Mouse (Mus musculus): Measurements from ENCODE around the gene Dnmt1. TPM values are rescaled to one million over a fixed set of nuclear protein-coding genes. Genes with fewer than 3 reads are reported as not detected.

Gene Dnmt1
- polyA plus RNA-seq, 1 experiment from 2014 or later = 51.5 TPM

DNA sequence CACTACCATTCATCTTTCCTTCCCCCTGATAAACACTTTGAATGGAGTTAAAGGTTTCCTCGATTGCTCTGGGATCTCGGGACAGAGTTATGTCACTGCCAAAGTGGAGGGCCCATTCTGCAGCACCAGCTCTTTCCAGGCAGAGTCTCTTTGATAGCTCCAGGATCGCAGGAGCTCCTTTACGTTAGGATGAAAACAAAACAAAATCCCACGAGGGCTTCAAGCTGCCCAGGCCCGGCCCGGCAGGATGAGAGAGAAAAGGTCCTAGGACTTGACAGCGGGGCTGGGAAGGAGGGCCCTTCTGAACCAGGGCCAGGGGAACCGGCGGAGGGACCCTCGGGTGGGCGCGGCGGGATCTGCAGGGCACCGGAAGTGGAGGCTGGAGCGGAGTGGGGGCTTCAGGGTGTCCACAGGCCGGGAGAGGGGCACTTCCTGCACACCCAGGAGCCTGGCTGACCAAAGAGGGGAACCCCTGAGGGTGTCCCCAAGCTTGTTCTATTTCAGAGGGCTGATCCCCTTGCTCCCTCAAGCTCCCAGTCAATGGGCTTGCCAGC lies 7.6 kb downstream of the Dnmt1 start:
- WGBS = under 1% methylated on average over 17 of the region's 17 CpGs

DNA sequence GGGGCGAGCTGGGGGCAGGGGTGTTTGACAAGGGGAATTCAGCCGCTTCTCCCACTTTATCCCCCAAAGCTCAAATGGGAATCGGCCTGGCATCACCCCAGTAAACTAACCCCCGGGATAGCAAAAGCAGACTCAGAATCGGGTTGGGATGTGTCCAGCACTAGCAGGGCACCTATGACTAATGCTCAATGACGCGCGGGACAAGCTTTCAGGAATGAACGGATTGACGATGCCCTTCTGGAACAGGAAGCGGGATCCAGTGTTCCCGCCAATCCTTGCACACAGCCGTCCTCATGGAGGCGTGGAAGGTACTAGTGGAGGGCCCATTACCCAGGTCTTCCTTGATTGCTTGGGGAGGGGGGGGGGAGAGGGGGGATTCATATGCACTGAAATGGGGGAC lies 8.2 kb downstream of the Dnmt1 start:
- no peaks in the 10 kb centered on the region for H3K9me3 ChIP-seq (ENCODE audit: control insufficient read depth, low read length)
- H3K9ac ChIP-seq (replicated peaks; ENCODE audit: low read length) = peak overlapping the region; percentile 70
- DNase-seq (peak; percentile 6), ATAC-seq (ENCODE audit: low FRiP score, low TSS enrichment) (no peak)
- 0 out of 2 replicates have a peak, but pooled peaks cover 2% of the 10 kb centered on the region for H3K36me3 ChIP-seq (ENCODE audit: control insufficient read depth, insufficient read depth, low read length)
- H3K4me2 ChIP-seq (ENCODE audit: low read length) = peak overlapping the region; percentile 90
- no peaks in the 10 kb centered on the region for H3K27me3 ChIP-seq (ENCODE audit: control insufficient read depth, insufficient read depth, low read length)
- peak overlapping the region; percentile 80 for H3K4me3 ChIP-seq (replicated peaks; ENCODE audit: low read depth, low read length)
- peaks cover 11% of the 10 kb centered on the region for H3K4me1 ChIP-seq (ENCODE audit: control insufficient read depth, insufficient read depth, low read length)
- 19% methylated on average over 14 of the region's 14 CpGs for WGBS
- H3K27ac ChIP-seq (replicated peaks; ENCODE audit: low read depth, low read length) = peak overlapping the region; percentile 87; the same call in 1 of the 2 replicates

More for the DNA sequence above, 7.6 kb downstream of the Dnmt1 start:
- Histone ChIP-seq H3K4me1 (ENCODE audit: control insufficient read depth, insufficient read depth, low read length) (peaks cover 11% of the 10 kb centered on the region), H3K9ac (replicated peaks; ENCODE audit: low read length) (peak overlapping the region; percentile 70), H3K4me2 (ENCODE audit: low read length) (peak overlapping the region; percentile 90), H3K9me3 (ENCODE audit: control insufficient read depth, low read length) (no peaks in the 10 kb centered on the region), H3K4me3 (replicated peaks; ENCODE audit: low read depth, low read length) (peak overlapping the region; percentile 80), H3K36me3 (ENCODE audit: control insufficient read depth, insufficient read depth, low read length) (no peaks in the 10 kb centered on the region), H3K27me3 (ENCODE audit: control insufficient read depth, insufficient read depth, low read length) (no peaks in the 10 kb centered on the region), H3K27ac (replicated peaks; ENCODE audit: low read depth, low read length) (peak overlapping the region; percentile 87)
- no peak for DNase-seq
- peak; percentile 77 for ATAC-seq (ENCODE audit: low FRiP score, low TSS enrichment)

DNA sequence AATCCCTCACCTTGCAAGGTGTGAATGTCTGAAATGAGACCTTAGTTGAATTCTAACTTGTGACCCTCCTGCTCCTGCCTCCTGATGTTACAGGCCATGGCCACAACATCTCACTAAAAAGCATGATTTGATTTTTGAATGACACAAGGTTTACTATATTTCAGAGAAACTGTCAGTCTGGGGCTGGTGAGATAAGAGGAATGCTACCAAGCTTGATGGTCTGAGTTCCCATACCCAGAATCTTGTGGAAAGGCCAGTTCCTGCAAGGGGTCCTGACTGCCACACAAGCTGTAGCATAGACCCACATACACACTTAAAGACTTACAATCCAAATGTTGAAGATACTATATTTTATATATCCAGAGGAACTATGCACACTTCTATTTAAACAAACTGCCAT lies 9.3 kb downstream of the Dnmt1 start:
- Histone ChIP-seq H3K27me3 (ENCODE audit: control insufficient read depth, insufficient read depth, low read length) (no peaks in the 10 kb centered on the region), H3K4me3 (replicated peaks; ENCODE audit: low read depth, low read length) (no peak overlapping the region), H3K27ac (replicated peaks; ENCODE audit: low read depth, low read length) (no peak overlapping the region), H3K4me1 (ENCODE audit: control insufficient read depth, insufficient read depth, low read length) (peaks cover 11% of the 10 kb centered on the region), H3K9me3 (ENCODE audit: control insufficient read depth, low read length) (no peaks in the 10 kb centered on the region), H3K36me3 (ENCODE audit: control insufficient read depth, insufficient read depth, low read length) (0 out of 2 replicates have a peak, but pooled peaks cover 2% of the 10 kb centered on the region), H3K9ac (replicated peaks; ENCODE audit: low read length) (no peak overlapping the region), H3K4me2 (ENCODE audit: low read length) (peak overlapping the region; percentile 90; the same call in 1 of the 2 replicates)
- ATAC-seq (ENCODE audit: low FRiP score, low TSS enrichment) = no peak
- DNase-seq = no peak

DNA sequence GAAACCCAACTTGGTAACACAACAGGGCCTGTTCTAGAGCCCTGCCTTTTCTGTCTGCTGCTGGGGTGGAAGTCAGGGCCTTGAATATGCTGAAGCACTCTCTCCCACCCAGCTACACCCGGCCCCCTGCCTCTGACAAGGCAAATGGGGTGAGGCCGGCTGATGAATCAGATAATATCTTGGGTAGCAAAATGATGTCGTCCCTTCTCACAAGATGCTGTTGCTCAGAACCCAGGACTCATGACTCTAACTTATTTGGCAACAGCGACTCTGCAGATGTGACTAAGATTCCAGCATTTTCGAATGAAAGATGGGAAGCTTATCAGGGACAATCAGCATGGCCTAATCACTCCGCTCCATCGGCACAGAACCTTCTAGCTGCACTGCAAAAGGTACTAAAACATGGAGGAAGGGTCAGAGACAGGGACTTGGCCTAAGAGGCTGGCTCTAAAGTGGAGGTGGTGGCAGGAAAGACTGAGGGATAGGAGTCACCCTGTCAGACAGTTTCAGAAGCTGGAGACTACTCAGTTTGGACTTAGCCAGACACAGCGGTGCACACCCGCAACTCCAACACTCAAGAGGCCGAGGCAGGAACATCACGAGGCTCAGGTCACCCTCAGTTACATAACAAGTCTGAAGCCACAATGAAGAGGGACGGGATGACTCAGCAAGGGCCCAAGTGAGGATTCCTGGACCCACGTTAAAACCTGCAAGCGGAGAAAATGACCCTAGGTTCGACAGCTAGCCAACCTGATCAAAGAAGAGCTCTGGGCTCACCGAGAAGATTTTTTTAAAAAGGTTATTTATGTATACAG lies 13.4 kb downstream of the Dnmt1 start:
- Histone ChIP-seq H3K4me3 (replicated peaks; ENCODE audit: low read depth, low read length) (no peak overlapping the region), H3K4me2 (ENCODE audit: low read length) (no peak overlapping the region), H3K9me3 (ENCODE audit: control insufficient read depth, low read length) (no peaks in the 10 kb centered on the region), H3K27ac (replicated peaks; ENCODE audit: low read depth, low read length) (no peak overlapping the region), H3K4me1 (ENCODE audit: control insufficient read depth, insufficient read depth, low read length) (peaks cover 5% of the 10 kb centered on the region), H3K27me3 (ENCODE audit: control insufficient read depth, insufficient read depth, low read length) (no peaks in the 10 kb centered on the region), H3K9ac (replicated peaks; ENCODE audit: low read length) (no peak overlapping the region), H3K36me3 (ENCODE audit: control insufficient read depth, insufficient read depth, low read length) (peaks cover 4% of the 10 kb centered on the region; the same call in 1 of the 2 replicates)
- ATAC-seq (ENCODE audit: low FRiP score, low TSS enrichment) (no peak), DNase-seq (no peak)
- 85% methylated on average over 16 of the region's 16 CpGs for WGBS

DNA sequence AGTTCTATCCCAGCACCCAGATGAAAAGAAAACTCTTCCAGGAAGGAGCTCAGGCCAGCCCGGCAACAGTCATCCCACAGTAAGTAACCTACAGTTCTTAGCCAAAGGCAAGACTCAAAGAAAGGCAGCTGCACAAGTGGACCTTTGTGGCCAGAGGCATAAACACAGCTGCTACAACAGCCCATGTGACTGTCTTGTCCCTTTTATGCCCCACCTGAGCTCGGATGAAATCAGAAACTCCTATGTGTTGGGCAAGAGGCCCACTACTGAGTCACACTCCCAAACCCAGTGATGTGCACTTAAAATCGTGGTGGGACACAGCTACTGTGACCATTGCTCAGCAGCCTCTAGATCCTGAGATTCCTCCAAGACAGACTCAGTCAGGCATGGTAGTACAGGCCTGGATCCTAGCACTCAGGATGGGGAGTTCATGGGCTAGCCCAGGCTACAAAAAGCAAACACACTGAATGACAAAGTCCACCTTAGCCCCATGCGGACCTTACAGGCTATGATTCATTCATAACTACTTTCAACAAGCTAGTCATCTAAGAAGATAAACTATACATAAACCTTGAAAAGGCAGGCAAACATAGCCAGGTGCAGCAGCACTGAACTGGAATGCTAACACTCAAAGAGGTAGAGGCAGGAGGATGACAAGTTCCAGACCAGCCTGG lies 14.9 kb downstream of the Dnmt1 start:
- WGBS = 83% methylated on average over 4 of the region's 4 CpGs
- no peak overlapping the region for H3K9ac ChIP-seq (replicated peaks; ENCODE audit: low read length)
- H3K27me3 ChIP-seq (ENCODE audit: control insufficient read depth, insufficient read depth, low read length) = no peaks in the 10 kb centered on the region
- no peak overlapping the region for H3K27ac ChIP-seq (replicated peaks; ENCODE audit: low read depth, low read length)
- H3K4me1 ChIP-seq (ENCODE audit: control insufficient read depth, insufficient read depth, low read length) = no peaks in the 10 kb centered on the region
- H3K9me3 ChIP-seq (ENCODE audit: control insufficient read depth, low read length) = no peaks in the 10 kb centered on the region
- ATAC-seq (ENCODE audit: low FRiP score, low TSS enrichment) (no peak), DNase-seq (no peak)
- H3K4me3 ChIP-seq (replicated peaks; ENCODE audit: low read depth, low read length) = no peak overlapping the region
- H3K4me2 ChIP-seq (ENCODE audit: low read length) = no peak overlapping the region
- peaks cover 19% of the 10 kb centered on the region for H3K36me3 ChIP-seq (ENCODE audit: control insufficient read depth, insufficient read depth, low read length)

DNA sequence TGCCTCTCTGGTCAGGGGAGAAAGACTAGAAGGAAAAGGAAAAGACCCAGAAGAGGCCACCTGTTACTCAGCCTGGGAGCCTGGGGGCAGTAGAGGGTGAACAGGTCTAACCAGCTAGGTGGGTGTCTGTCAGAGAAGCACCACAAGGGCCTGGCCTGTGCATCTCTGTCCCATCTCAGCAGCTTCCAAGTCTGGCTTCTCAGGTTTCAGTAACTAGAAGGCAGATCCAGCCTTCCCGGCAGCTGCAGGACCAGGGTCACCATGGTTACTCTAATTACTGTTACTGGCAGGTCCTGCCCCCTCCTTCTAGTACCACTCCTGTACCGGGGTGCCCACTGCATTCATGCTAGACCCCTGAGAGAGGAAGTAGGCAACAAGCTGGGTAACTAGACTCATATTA lies 15.8 kb downstream of the Dnmt1 start:
- Histone ChIP-seq H3K4me2 (ENCODE audit: low read length) (no peak overlapping the region), H3K27ac (replicated peaks; ENCODE audit: low read depth, low read length) (no peak overlapping the region), H3K36me3 (ENCODE audit: control insufficient read depth, insufficient read depth, low read length) (peaks cover 28% of the 10 kb centered on the region), H3K27me3 (ENCODE audit: control insufficient read depth, insufficient read depth, low read length) (no peaks in the 10 kb centered on the region), H3K9me3 (ENCODE audit: control insufficient read depth, low read length) (no peaks in the 10 kb centered on the region), H3K4me3 (replicated peaks; ENCODE audit: low read depth, low read length) (no peak overlapping the region), H3K9ac (replicated peaks; ENCODE audit: low read length) (no peak overlapping the region), H3K4me1 (ENCODE audit: control insufficient read depth, insufficient read depth, low read length) (no peaks in the 10 kb centered on the region)
- no peak for ATAC-seq (ENCODE audit: low FRiP score, low TSS enrichment)
- DNase-seq = no peak
- 6% methylated on average over 2 of the region's 2 CpGs for WGBS

DNA sequence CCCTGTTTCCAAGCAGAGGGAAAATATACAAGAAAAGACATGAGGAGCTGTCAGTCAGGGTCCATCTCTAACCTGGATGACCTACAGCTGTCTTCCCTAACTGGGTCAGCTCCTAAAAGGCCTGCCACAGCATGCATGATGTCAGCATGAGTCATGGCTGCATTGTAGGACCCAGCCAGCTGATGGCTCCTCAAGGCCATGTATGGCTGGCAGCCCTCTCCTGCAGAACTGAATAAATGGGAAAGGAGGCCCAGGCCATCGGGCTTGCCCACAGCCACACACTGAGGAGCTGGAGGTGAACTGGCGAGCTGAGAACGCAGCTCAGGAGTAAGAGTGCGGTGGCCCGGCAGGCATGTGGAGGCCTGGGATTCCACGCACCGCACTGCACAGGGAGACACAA lies 16.3 kb downstream of the Dnmt1 start:
- H3K27me3 ChIP-seq (ENCODE audit: control insufficient read depth, insufficient read depth, low read length) = no peaks in the 10 kb centered on the region
- no peak overlapping the region for H3K9ac ChIP-seq (replicated peaks; ENCODE audit: low read length)
- H3K4me2 ChIP-seq (ENCODE audit: low read length) = no peak overlapping the region
- no peak overlapping the region for H3K4me3 ChIP-seq (replicated peaks; ENCODE audit: low read depth, low read length)
- DNase-seq = no peak
- no peaks in the 10 kb centered on the region for H3K9me3 ChIP-seq (ENCODE audit: control insufficient read depth, low read length)
- WGBS = 89% methylated on average over 7 of the region's 7 CpGs
- no peak overlapping the region for H3K27ac ChIP-seq (replicated peaks; ENCODE audit: low read depth, low read length)
- no peaks in the 10 kb centered on the region for H3K4me1 ChIP-seq (ENCODE audit: control insufficient read depth, insufficient read depth, low read length)
- ATAC-seq (ENCODE audit: low FRiP score, low TSS enrichment) = no peak
- H3K36me3 ChIP-seq (ENCODE audit: control insufficient read depth, insufficient read depth, low read length) = peaks cover 33% of the 10 kb centered on the region

DNA sequence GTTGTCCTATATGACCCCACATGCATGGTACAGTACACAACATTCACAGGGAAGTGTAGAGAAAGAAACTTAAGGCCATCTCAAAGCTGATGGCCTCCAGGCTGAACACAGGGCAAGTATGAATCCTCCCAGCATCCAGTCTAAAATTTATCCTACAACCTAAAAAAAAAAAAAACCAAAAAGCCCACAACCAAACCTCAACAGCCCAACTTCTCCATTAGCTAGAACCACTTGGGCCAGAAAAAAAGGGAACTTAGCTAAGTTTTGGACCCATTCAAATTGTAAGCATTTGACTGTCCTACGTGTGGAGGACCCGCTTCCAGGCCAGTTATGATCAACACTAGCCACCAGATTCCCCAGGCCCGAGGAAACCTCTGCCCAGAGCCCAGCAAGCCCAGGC lies 36.4 kb downstream of the Dnmt1 start:
- Histone ChIP-seq H3K4me2 (ENCODE audit: low read length) (no peak overlapping the region), H3K9ac (replicated peaks; ENCODE audit: low read length) (no peak overlapping the region), H3K27me3 (ENCODE audit: control insufficient read depth, insufficient read depth, low read length) (no peaks in the 10 kb centered on the region), H3K9me3 (ENCODE audit: control insufficient read depth, low read length) (no peaks in the 10 kb centered on the region), H3K36me3 (ENCODE audit: control insufficient read depth, insufficient read depth, low read length) (peaks cover 99% of the 10 kb centered on the region), H3K27ac (replicated peaks; ENCODE audit: low read depth, low read length) (no peak overlapping the region), H3K4me3 (replicated peaks; ENCODE audit: low read depth, low read length) (no peak overlapping the region), H3K4me1 (ENCODE audit: control insufficient read depth, insufficient read depth, low read length) (no peaks in the 10 kb centered on the region)
- 94% methylated on average over 3 of the region's 3 CpGs for WGBS
- ATAC-seq (ENCODE audit: low FRiP score, low TSS enrichment) (no peak), DNase-seq (no peak)

Measured in midbrain, embryonic 14.5 days (tissue).